Mouse (Mus musculus): ENCODE measurements around the gene Zfp646. TPM values are rescaled to one million over a fixed set of nuclear protein-coding genes. Genes with fewer than 3 reads are reported as not detected.
"Not testable (repeated sequence)": the region's sequence is repeated elsewhere in the genome, so short reads cannot be mapped to it uniquely, and the experiment has no call there.

Zfp646 gene
- polyA plus RNA-seq (2015; fragmentation: Nextera tagmentation; extraction: Ambion mirVana): 2.7 and 2.8 TPM in 2 replicates

GRCm38 (mm10) chr7:127876041-127876466, at the start of gene Zfp646:
Gene Zfp646, plus strand, starts transcription at chr7:127876221.
- ATAC-seq (peak; percentile 84), DNase-seq (peak; percentile 93)
- Histone ChIP-seq H3K36me3 (replicated peaks; ENCODE audit: insufficient read depth, low read length) (peaks cover 30% of the 10 kb centered on the region), H3K4me1 (ENCODE audit: insufficient read depth) (peaks cover 28% of the 10 kb centered on the region), H3K9ac (replicated peaks) (peak within 1 kb of the TSS; percentile 95), H3K27ac (ENCODE audit: low read depth) (peak within 1 kb of the TSS; percentile 97), H3K27me3 (ENCODE audit: insufficient read depth, low read length) (no peaks in the 10 kb centered on the region), H3K9me3 (ENCODE audit: low read length) (no peaks in the 10 kb centered on the region; the same call in 1 of the 2 replicates), H3K4me3 (ENCODE audit: low read depth, low read length) (peak within 1 kb of the TSS; percentile 99), H3K4me2 (ENCODE audit: low read depth, low read length) (peak within 1 kb of the TSS; percentile 98)
- no peak for TF ChIP-seq CTCF (IDR thresholded peaks at IDR 0.05; ENCODE audit: low read depth)
- no peak for TF ChIP-seq EP300 (IDR thresholded peaks at IDR 0.05; ENCODE audit: low read depth)
- under 1% methylated on average over 37 of the region's 41 CpGs for WGBS (ENCODE audit: insufficient replicate concordance)

DNA sequence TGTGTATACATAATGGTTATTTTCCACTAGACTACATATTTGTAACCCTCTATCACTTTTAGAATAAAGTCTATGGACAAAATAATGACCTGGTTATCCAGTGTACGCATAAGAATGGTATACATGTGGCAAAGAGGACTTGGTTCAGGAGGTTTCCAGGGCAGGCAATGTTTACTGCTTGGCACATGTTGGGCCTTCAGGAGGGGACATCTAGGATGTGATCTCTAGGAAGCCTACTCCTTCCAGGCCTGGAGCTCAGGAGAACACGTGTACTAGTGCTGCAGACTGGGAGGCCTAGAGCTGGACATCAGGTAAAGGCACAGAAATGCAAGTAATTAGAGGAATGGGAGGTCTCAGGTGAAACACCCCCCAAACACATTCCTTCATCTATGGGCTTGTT, 40.5 kb upstream of the Zfp646 start:
- H3K4me3 ChIP-seq (ENCODE audit: low read depth, low read length): no peak overlapping the region
- H3K27me3 ChIP-seq (ENCODE audit: insufficient read depth, low read length): no peaks in the 10 kb centered on the region
- no peak overlapping the region for H3K4me2 ChIP-seq (ENCODE audit: low read depth, low read length)
- 78% methylated on average over 2 of the region's 2 CpGs for WGBS (ENCODE audit: insufficient replicate concordance)
- no peak overlapping the region for H3K9ac ChIP-seq (replicated peaks)
- 0 out of 2 replicates have a peak, but pooled peaks cover 2% of the 10 kb centered on the region for H3K4me1 ChIP-seq (ENCODE audit: insufficient read depth)
- ATAC-seq (no peak), DNase-seq (no peak)
- no peaks in the 10 kb centered on the region for H3K9me3 ChIP-seq (ENCODE audit: low read length)
- no peaks in the 10 kb centered on the region for H3K36me3 ChIP-seq (replicated peaks; ENCODE audit: insufficient read depth, low read length)
- TF ChIP-seq CTCF (IDR thresholded peaks at IDR 0.05; ENCODE audit: low read depth) (no peak), EP300 (IDR thresholded peaks at IDR 0.05; ENCODE audit: low read depth) (no peak)
- H3K27ac ChIP-seq (ENCODE audit: low read depth): no peak overlapping the region

- WGBS (ENCODE audit: insufficient replicate concordance): 84% methylated on average over 5 of the region's 5 CpGs
- peaks cover 10% of the 10 kb centered on the region for H3K4me1 ChIP-seq (ENCODE audit: insufficient read depth)
- TF ChIP-seq EP300 (IDR thresholded peaks at IDR 0.05; ENCODE audit: low read depth): no peak
- TF ChIP-seq CTCF (IDR thresholded peaks at IDR 0.05; ENCODE audit: low read depth): no peak
- no peak overlapping the region for H3K4me3 ChIP-seq (ENCODE audit: low read depth, low read length)
- H3K27me3 ChIP-seq (ENCODE audit: insufficient read depth, low read length): no peaks in the 10 kb centered on the region
- no peak overlapping the region for H3K4me2 ChIP-seq (ENCODE audit: low read depth, low read length)
- no peak overlapping the region for H3K9ac ChIP-seq (replicated peaks)
- no peaks in the 10 kb centered on the region for H3K36me3 ChIP-seq (replicated peaks; ENCODE audit: insufficient read depth, low read length)
- ATAC-seq: no peak
- H3K9me3 ChIP-seq (ENCODE audit: low read length): no peaks in the 10 kb centered on the region
- no peak overlapping the region for H3K27ac ChIP-seq (ENCODE audit: low read depth)
- DNase-seq: no peak
These were observed 38.5 kb upstream of the Zfp646 start for GRCm38 (mm10) chr7:127837473-127837872.

GRCm38 (mm10) chr7:127837878-127838277, 38.1 kb upstream of the Zfp646 start:
- H3K27me3 ChIP-seq (ENCODE audit: insufficient read depth, low read length); H3K36me3 ChIP-seq (replicated peaks; ENCODE audit: insufficient read depth, low read length); DNase-seq; H3K9me3 ChIP-seq (ENCODE audit: low read length); H3K27ac ChIP-seq (ENCODE audit: low read depth); ATAC-seq; H3K4me2 ChIP-seq (ENCODE audit: low read depth, low read length); H3K4me3 ChIP-seq (ENCODE audit: low read depth, low read length); H3K9ac ChIP-seq (replicated peaks): not testable (repeated sequence)
- 79% methylated on average over 4 of the region's 4 CpGs for WGBS (ENCODE audit: insufficient replicate concordance)
- peaks cover 14% of the 10 kb centered on the region for H3K4me1 ChIP-seq (ENCODE audit: insufficient read depth)

- Histone ChIP-seq H3K4me2 (ENCODE audit: low read depth, low read length) (0 out of 2 replicates have a peak overlapping the region, but pooled peaks have one; percentile 97), H3K27ac (ENCODE audit: low read depth) (0 out of 2 replicates have a peak overlapping the region, but pooled peaks have one; percentile 90), H3K36me3 (replicated peaks; ENCODE audit: insufficient read depth, low read length) (peaks cover 20% of the 10 kb centered on the region), H3K4me1 (ENCODE audit: insufficient read depth) (peaks cover 14% of the 10 kb centered on the region)
- 77% methylated on average over 2 of the region's 2 CpGs for WGBS (ENCODE audit: insufficient replicate concordance)
- not testable (repeated sequence) for ATAC-seq; H3K9ac ChIP-seq (replicated peaks); H3K9me3 ChIP-seq (ENCODE audit: low read length); H3K4me3 ChIP-seq (ENCODE audit: low read depth, low read length); H3K27me3 ChIP-seq (ENCODE audit: insufficient read depth, low read length); DNase-seq
- 0 out of 2 replicates have a peak, but pooled peaks have one; percentile 13 for TF ChIP-seq CTCF (IDR thresholded peaks at IDR 0.05; ENCODE audit: low read depth)
These were observed 36.0 kb upstream of the Zfp646 start for GRCm38 (mm10) chr7:127840031-127840430.

- ATAC-seq (peak; percentile 24), DNase-seq (peak; percentile 55)
- Histone ChIP-seq H3K4me3 (ENCODE audit: low read depth, low read length) (peak overlapping the region; percentile 69), H3K4me1 (ENCODE audit: insufficient read depth) (peaks cover 14% of the 10 kb centered on the region), H3K27ac (ENCODE audit: low read depth) (peak overlapping the region; percentile 90), H3K9ac (replicated peaks) (peak overlapping the region; percentile 82), H3K4me2 (ENCODE audit: low read depth, low read length) (peak overlapping the region; percentile 97), H3K27me3 (ENCODE audit: insufficient read depth, low read length) (no peaks in the 10 kb centered on the region), H3K9me3 (ENCODE audit: low read length) (no peaks in the 10 kb centered on the region), H3K36me3 (replicated peaks; ENCODE audit: insufficient read depth, low read length) (peaks cover 20% of the 10 kb centered on the region)
- 4% methylated on average over 15 of the region's 15 CpGs for WGBS (ENCODE audit: insufficient replicate concordance)
- TF ChIP-seq CTCF (IDR thresholded peaks at IDR 0.05; ENCODE audit: low read depth) (no peak), EP300 (IDR thresholded peaks at IDR 0.05; ENCODE audit: low read depth) (no peak)
These were observed 35.1 kb upstream of the Zfp646 start for GRCm38 (mm10) chr7:127840886-127841285.
